Mouse (Mus musculus) CH12.LX (cell line): ENCODE data around the gene Krt6a.

Experiments used
- CTCF ChIP-seq, 2 experiments: IDR thresholded peaks in 1 of 2; conservative IDR thresholded peaks in 1 of 2; 2 replicates each; pipeline ENCODE4 v1.5.1; 2011 to 2012; ENCODE audit warnings: low read depth in 2 of 2, low read length in 2 of 2, improper control_type of control experiment in 1 of 2, inconsistent platforms in 1 of 2, mild to moderate bottlenecking in 1 of 2, moderate library complexity in 1 of 2
- JUN ChIP-seq: IDR thresholded peaks from 2 replicates; pipeline ENCODE4 v1.6.1; 2011; ENCODE audit warnings: low read depth, mild to moderate bottlenecking, low read length, improper control_type of control experiment, moderate library complexity; ENCODE audit not compliant: insufficient read depth
- SIN3A ChIP-seq: IDR thresholded peaks from 2 replicates; pipeline ENCODE4 v1.6.1; 2012; ENCODE audit warnings: low read length, improper control_type of control experiment, inconsistent platforms
- USF1 ChIP-seq: IDR thresholded peaks from 2 replicates; pipeline ENCODE4 v1.6.1; 2014; ENCODE audit warnings: low read depth, mild to moderate bottlenecking, inconsistent platforms, low read length, improper control_type of control experiment

GRCm38 (mm10) chr15:101708683-101709082, 14.6 kb upstream of the Krt6a start:
- TF ChIP-seq JUN (no peak), CTCF (conservative IDR thresholded peaks at IDR 0.05 in 1 of 2, IDR thresholded peaks at IDR 0.05 in 1 of 2; ENCODE audit: low read depth in 2 of 2, low read length in 2 of 2) (peak; percentile 21 to 48; a peak in 2 of 4 replicates), USF1 (no peak), SIN3A (no peak)
